Mouse (Mus musculus): ENCODE measurements around the gene Kdm5b.

Kdm5b gene

GRCm38 (mm10) chr1:134548231-134548630 is 11.7 kb upstream of the Kdm5b start:
- intact Hi-C loops (cut with DNase I), result no loop called here

- intact Hi-C loops (cut with DNase I), result no loop called here
Observed at GRCm38 (mm10) chr1:134549632-134550132, 10.3 kb upstream of the Kdm5b start, which contains the start of gene Mgat4e. Mgat4e (minus strand) TSS chr1:134549682.

GRCm38 (mm10) chr1:134551869-134552268 is 8.1 kb upstream of the Kdm5b start:
- intact Hi-C loops (cut with DNase I), result no loop called here

GRCm38 (mm10) chr1:134552396-134552795 is 7.6 kb upstream of the Kdm5b start:
- intact Hi-C loops (cut with DNase I), result no loop called here

GRCm38 (mm10) chr1:134555240-134555870 is 4.6 kb upstream of the Kdm5b start:
- intact Hi-C loops (cut with DNase I), result no loop called here

GRCm38 (mm10) chr1:134555871-134556670 is 3.9 kb upstream of the Kdm5b start:
- intact Hi-C loops (cut with DNase I), result no loop called here

- intact Hi-C loops (cut with DNase I), result no loop called here
Observed at GRCm38 (mm10) chr1:134556671-134557218, 3.2 kb upstream of the Kdm5b start.

GRCm38 (mm10) chr1:134558511-134558910 is 1.5 kb upstream of the Kdm5b start:
- intact Hi-C loops (cut with DNase I), result no loop called here

GRCm38 (mm10) chr1:134559226-134559625 is 745 bp upstream of the Kdm5b start:
- intact Hi-C loops (cut with DNase I), result no loop called here

GRCm38 (mm10) chr1:134560396-134560795 is 425 bp downstream of the Kdm5b start:
- intact Hi-C loops (cut with DNase I), result no loop called here

GRCm38 (mm10) chr1:134560801-134561769 is 1.1 kb downstream of the Kdm5b start:
- intact Hi-C loops (cut with DNase I), result no loop called here

GRCm38 (mm10) chr1:134561770-134562143 is 1.8 kb downstream of the Kdm5b start:
- intact Hi-C loops (cut with DNase I), result no loop called here

- intact Hi-C loops (cut with DNase I), result no loop called here
Observed at GRCm38 (mm10) chr1:134562457-134562856, 2.5 kb downstream of the Kdm5b start.

GRCm38 (mm10) chr1:134563726-134564125 is 3.8 kb downstream of the Kdm5b start:
- intact Hi-C loops (cut with DNase I), result no loop called here

GRCm38 (mm10) chr1:134567511-134567910 is 7.5 kb downstream of the Kdm5b start:
- intact Hi-C loops (cut with DNase I), result no loop called here

GRCm38 (mm10) chr1:134570171-134570570 is 10.2 kb downstream of the Kdm5b start:
- intact Hi-C loops (cut with DNase I), result no loop called here

- intact Hi-C loops (cut with DNase I), result no loop called here
Observed at GRCm38 (mm10) chr1:134570631-134571030, 10.7 kb downstream of the Kdm5b start.

GRCm38 (mm10) chr1:134573300-134573931 is 13.4 kb downstream of the Kdm5b start:
- intact Hi-C loops (cut with DNase I), result no loop called here

- intact Hi-C loops (cut with DNase I), result no loop called here
Observed at GRCm38 (mm10) chr1:134573932-134574315, 14.0 kb downstream of the Kdm5b start.

- intact Hi-C loops (cut with DNase I), result no loop called here
Observed at GRCm38 (mm10) chr1:134577384-134578120, 17.6 kb downstream of the Kdm5b start.
